Mouse (Mus musculus): Measurements from ENCODE around the gene Dnah2.
"Not testable (repeated sequence)": the region's sequence is repeated elsewhere in the genome, so short reads cannot be mapped to it uniquely, and the experiment has no call there.

Gene Dnah2

GRCm38 (mm10) chr11:69564391-69564790 lies 15.5 kb upstream of the Dnah2 start:
- no peak for DNase-seq (ENCODE audit: low spot score in 2 of 2)

GRCm38 (mm10) chr11:69563373-69563772 lies 14.5 kb upstream of the Dnah2 start:
- DNase-seq (ENCODE audit: low spot score in 2 of 2): no peak

GRCm38 (mm10) chr11:69560896-69561854 lies 12.3 kb upstream of the Dnah2 start:
- DNase-seq (ENCODE audit: low spot score in 2 of 2): no peak

- no peak for DNase-seq (ENCODE audit: low spot score in 2 of 2)
Measured at GRCm38 (mm10) chr11:69559851-69560765, 11.2 kb upstream of the Dnah2 start, which contains the start of gene Efnb3. Efnb3 (minus strand) TSS chr11:69560205.

- no peak for DNase-seq (ENCODE audit: low spot score in 2 of 2)
Measured at GRCm38 (mm10) chr11:69559183-69559582, 10.3 kb upstream of the Dnah2 start.

- no peak for DNase-seq (ENCODE audit: low spot score in 2 of 2)
Measured at GRCm38 (mm10) chr11:69558756-69559155, 9.8 kb upstream of the Dnah2 start.

GRCm38 (mm10) chr11:69557381-69557958 lies 8.6 kb upstream of the Dnah2 start:
- no peak for DNase-seq (ENCODE audit: low spot score in 2 of 2)

- no peak for DNase-seq (ENCODE audit: low spot score in 2 of 2)
Measured at GRCm38 (mm10) chr11:69554539-69555140, 5.7 kb upstream of the Dnah2 start.

GRCm38 (mm10) chr11:69553341-69553721 lies 4.4 kb upstream of the Dnah2 start:
- DNase-seq (ENCODE audit: low spot score in 2 of 2): no peak

- peak; percentile 42 to 60 for DNase-seq (ENCODE audit: low spot score in 2 of 2)
Measured at GRCm38 (mm10) chr11:69552622-69553340, 3.9 kb upstream of the Dnah2 start.

GRCm38 (mm10) chr11:69551310-69551709 lies 2.4 kb upstream of the Dnah2 start:
- DNase-seq (ENCODE audit: low spot score in 2 of 2): no peak

- DNase-seq (ENCODE audit: low spot score in 2 of 2): no peak
Measured at GRCm38 (mm10) chr11:69547071-69547470, 1.8 kb downstream of the Dnah2 start.

- DNase-seq (ENCODE audit: low spot score in 2 of 2): peak; percentile 66 to 68
Measured at GRCm38 (mm10) chr11:69546423-69547053, 2.4 kb downstream of the Dnah2 start.

- no peak for DNase-seq (ENCODE audit: low spot score in 2 of 2)
Measured at GRCm38 (mm10) chr11:69545957-69546356, 3.0 kb downstream of the Dnah2 start.

GRCm38 (mm10) chr11:69543598-69543997 lies 5.3 kb downstream of the Dnah2 start:
- no peak for DNase-seq (ENCODE audit: low spot score in 2 of 2)

GRCm38 (mm10) chr11:69541741-69542140 lies 7.2 kb downstream of the Dnah2 start:
- DNase-seq (ENCODE audit: low spot score in 2 of 2): not testable (repeated sequence)

GRCm38 (mm10) chr11:69540700-69541099 lies 8.2 kb downstream of the Dnah2 start:
- no peak for DNase-seq (ENCODE audit: low spot score in 2 of 2)

- DNase-seq (ENCODE audit: low spot score in 2 of 2): no peak
Measured at GRCm38 (mm10) chr11:69534990-69535389, 13.9 kb downstream of the Dnah2 start.

- no peak for DNase-seq (ENCODE audit: low spot score in 2 of 2)
Measured at GRCm38 (mm10) chr11:69532480-69533150, 16.3 kb downstream of the Dnah2 start.

GRCm38 (mm10) chr11:69530755-69531154 lies 18.2 kb downstream of the Dnah2 start:
- not testable (repeated sequence) for DNase-seq (ENCODE audit: low spot score in 2 of 2)
